Mouse (Mus musculus): Measurements from ENCODE around the gene Mettl6.
"Not testable (repeated sequence)": the region's sequence is repeated elsewhere in the genome, so short reads cannot be mapped to it uniquely, and the experiment has no call there.

The Mettl6 gene

DNA sequence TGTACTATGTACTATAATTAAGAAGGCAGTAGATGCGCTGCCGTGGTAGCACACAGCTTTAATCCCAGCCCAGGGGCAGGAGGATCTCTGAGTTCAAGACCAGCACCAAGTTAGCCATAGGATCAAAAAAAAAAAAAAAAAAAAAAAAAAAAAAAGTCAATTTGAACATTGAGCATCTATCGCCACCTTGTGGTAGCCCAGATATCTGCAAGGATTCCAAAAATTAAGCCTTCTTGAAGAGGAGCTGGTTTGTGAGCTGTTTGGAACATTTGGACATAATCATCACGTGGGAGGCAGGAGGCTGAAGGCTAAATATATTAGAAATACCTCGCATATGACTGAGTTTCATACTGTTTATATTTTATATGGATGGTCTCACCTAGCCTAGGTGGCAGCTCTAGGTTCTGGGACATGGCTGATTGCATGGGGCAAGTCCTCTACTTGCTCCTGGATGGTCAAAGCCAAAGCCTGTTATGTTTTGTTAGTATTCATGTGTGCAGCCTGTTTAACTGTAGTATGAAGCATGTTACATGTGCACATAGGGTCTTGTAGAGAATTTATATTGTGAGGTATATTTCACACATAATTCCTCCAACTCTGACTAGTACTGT is 22.3 kb downstream of the Mettl6 start:
- peak; percentile 61 to 74 for DNase-seq

DNA sequence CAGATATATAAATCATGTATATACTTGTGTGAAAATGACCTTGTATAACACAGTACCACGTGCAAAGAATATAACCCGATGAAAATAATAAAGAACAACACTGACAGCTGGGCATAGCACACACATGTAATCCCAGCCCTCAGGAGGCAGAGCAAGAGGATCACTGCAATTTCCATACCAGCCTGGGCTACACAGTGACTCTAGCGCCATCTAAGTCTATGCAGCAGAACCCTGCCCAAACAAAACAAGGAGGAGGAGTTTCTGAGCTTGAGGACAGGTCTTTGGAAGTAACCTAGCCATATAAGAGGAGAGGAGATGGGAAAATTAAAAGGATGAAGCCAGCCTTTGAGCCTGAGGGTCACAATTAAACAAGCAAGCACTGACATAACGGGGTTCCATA is 25.1 kb downstream of the Mettl6 start:
- no peak for DNase-seq

DNA sequence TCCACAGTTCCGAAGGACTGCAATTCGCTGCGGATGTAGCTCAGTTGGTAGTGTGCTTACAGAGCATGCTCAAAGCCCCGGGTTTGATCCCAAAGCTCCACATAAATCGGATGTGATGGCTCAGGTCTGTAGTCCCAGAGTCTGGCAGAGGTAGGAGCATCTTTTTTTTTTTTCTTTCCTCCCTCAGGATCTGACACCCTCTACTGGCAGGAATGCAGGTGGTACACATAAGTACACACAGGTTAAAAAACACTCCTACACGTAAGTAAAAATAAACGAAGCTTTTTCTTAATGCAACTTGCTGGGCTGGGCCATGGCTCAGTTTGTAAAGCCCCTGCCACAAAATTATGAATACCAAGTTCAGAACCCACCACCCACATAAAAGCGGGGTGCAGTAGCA is 30.7 kb downstream of the Mettl6 start:
- no peak for DNase-seq

DNA sequence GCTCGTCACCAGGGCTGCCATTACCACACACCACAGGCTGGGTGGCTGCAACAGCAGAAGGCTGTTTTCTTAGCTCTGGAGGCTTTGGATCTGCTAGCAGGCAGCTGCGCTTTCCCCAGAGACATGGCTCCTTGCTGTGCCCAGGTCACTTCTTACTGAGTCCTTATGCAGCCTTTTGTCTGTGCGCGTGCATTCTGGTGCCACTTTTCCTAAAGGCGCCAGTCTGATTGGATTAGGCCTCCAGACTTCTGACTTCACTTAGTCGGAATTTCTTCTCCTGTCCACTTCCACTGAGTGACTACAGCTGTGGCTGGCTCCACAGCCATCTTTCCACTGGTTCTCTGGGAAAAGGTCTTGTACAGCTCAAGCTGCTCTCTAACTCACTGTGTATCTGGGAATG is 32.0 kb downstream of the Mettl6 start:
- no peak for DNase-seq

DNA sequence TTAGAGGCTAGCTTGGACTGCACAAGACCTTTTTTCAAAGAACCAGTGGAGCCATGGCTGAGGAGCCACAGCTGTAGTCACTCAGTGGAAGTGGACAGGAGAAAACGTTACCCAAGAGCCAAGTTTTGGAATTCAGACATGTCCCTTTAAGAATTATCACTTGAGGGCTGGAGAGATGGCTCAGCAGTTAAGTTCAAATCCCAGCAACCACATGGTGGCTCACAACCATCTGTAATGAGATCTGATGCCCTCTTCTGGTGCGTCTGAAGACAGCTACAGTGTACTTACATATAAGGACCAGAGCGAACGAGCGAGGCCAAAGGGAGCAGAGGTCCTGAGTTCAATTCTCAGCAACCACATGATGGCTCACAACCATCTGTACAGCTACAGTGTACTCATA is 32.6 kb downstream of the Mettl6 start:
- DNase-seq = not testable (repeated sequence)

DNA sequence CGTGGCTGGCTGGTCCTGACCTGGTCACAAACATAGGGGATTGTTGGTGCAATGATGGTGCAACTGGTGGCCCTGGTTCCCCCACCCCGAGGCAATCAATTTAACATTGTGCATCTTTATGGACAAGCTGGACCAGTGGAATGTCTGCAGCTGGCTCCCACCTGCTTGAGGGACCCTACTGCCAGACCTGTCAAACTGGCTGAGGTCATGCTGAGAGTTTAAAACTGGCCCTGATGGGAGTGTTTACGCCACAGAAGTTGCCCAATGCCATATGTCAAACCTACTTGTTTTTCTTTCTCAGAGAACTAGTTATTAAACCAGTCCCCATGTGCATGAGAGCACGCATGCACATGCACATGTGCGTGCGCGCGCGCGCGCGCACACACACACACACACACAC is 36.8 kb downstream of the Mettl6 start:
- no peak for DNase-seq

DNA sequence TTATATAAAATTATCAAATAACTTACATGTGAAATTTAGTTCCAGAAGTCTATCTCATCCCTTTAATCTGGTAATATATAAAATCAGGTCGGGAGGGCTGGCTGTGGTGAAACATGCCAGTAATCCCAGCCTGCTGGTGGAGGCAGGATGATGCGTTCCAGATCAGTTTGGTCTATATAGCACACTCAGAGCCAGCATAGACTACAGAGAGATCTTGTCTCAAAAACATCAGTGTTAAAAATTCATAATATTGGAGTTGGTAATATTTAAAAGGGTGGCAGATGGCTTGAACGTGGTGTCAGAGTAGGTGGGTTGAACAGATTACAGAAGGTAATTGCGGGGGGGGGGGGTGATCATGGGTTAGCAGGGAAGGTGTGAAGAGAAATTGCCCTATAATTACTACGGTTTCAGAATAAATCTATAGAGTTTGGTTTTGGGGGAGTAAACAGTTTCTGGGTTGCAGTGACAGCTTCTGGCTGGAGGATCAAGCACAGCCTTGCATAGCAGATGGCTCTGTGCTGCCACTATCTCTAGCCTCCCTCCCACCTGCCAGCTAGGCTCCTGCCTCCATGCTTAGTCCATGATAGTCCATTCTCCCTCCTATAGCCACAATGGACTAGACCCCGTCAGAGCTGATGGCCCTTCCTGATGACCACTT is 38.6 kb downstream of the Mettl6 start:
- no peak for DNase-seq

DNA sequence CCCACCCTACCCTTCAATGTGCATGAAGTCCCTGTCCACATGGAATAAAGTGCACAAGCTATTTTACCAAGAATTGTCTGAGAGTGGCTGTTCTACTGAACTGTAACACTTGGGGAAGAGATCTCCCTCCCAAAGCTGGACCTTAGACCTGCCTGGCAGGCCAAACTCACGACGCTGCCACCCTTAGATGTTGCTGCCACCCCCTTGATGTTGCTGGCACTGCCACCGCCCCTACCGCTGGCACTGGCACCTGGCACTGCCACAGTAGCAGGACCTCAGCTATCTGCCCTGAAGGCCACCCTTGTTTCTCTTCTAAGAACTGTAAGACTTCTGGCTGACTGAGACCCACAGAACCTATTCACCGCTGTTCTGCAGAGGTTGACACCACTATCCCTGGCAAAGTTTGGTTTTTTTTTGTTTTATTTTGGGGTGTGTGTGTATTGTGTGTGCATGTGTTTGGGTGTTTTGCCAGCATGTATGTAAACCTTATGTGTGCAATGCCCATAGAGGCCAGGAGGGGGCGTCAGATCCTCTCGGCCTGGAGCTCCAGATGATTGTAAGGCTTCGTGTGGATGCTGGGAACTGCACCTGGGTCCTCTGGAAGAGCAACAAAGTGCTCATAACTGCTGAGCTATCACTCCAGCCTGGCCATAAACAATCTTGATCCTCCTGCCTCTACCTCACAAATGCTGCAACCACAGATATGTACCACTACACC is 39.8 kb downstream of the Mettl6 start:
- no peak for DNase-seq

DNA sequence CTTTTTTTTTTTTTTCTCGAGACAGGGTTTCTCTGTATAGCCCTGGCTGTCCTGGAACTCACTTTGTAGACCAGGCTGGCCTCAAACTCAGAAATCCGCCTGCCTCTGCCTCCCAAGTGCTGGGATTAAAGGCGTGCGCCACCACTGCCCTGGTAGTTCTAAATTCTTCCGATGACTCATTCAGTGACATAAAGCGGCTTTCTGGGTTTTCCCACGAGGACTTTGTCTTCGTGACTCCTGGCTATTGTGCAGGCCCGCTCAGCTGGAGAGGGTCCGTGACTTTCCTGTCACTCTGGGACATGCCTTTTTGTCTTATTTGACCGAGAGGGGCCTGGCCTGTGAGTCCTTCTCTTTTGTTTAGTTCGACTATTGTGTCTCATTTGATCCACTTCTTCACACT is 40.9 kb downstream of the Mettl6 start:
- not testable (repeated sequence) for DNase-seq

DNA sequence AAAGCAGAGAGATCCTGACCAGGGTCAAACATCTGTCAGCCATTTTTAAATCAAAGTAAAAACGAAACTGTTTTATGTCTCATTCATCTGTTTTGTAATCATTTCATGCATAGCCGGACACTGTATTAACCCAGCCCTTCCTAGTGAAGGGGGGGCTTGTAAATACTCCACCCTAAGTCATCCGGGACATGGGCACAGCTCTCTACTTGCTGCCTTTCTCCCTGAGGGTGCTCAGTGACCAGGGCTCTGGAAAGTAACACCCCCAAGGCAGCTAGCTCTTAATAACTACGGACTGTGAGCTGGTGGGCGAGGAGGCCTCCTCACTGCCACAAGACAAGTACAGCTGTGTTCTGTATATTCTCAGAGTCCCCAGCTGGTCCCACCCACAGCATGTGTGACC is 45.8 kb downstream of the Mettl6 start:
- no peak for DNase-seq

DNA sequence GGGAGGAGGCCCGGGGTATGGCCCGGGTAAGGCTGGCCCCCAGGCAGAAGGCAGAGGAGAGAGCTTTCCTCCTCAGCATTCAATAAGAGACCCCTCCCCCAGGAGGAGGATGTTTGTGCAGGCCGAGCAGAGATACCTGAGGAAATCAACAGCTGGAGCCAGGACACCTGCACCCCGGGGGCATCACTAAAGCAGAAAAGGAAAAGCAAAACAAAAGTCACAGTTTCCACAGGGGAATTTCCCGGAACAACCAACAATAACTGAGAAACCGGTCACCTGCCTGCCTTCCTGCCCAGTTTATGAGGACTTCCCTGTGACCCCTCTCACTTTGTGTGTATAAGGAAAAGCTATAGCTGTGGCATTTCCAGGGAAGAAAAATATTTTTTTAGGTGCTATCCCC is 51.2 kb downstream of the Mettl6 start:
- no peak for DNase-seq

DNA sequence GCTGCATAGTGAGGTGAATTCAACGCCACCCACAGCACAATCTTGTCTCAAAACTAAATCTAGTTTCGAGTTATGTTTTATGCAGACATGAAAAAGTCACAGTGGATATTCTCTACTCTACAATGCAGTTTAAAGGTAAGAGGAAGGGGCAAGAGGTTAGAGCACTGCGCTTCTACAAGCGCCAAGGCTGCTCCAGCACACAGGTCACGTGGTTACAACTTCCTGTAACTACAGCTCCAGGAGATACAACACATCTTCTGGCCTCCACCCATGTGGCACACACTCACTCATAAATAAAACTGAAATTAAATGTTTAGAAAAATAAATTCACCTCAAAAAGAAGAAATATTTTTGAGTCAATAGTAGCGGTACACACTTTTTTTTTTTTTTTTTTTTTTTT is 54.1 kb downstream of the Mettl6 start:
- DNase-seq = no peak

DNA sequence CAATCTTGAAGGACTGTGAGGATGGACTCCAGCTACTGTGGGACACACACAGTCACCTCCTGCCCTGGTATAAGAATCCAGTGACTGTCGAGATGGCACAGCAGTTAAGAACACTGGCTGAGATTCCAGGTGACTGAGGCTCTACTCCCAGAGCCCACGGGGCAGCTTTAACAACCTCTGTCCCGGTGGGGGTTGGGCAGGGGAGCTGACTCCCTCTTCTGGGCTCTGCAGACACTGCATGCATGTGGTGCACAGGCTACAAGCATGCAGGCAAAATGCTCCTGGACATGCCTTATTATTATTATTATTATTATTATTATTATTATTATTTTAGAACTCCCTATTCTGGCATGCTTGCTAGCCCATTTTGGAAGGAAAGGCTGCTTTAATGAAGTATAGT is 54.6 kb downstream of the Mettl6 start:
- DNase-seq = no peak

DNA sequence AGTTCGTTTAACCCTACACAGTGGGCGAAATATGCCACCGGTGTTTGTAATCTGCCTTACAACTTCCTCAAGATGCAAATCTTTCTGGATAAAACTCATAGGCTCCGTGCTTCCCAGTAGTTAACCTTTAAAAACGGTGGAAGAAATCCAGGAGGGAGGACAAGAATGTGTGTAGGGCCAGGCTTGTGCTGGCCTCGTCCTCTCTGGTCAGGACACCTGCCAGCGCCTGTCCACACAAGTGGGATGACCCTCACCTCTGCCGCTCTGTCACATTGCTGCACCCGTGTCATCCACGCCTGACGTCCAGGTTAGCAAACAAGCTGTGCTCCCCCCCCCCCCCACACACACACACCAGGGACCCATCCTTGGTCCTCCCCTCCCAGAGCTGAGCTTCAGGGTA is 55.6 kb downstream of the Mettl6 start:
- no peak for DNase-seq

DNA sequence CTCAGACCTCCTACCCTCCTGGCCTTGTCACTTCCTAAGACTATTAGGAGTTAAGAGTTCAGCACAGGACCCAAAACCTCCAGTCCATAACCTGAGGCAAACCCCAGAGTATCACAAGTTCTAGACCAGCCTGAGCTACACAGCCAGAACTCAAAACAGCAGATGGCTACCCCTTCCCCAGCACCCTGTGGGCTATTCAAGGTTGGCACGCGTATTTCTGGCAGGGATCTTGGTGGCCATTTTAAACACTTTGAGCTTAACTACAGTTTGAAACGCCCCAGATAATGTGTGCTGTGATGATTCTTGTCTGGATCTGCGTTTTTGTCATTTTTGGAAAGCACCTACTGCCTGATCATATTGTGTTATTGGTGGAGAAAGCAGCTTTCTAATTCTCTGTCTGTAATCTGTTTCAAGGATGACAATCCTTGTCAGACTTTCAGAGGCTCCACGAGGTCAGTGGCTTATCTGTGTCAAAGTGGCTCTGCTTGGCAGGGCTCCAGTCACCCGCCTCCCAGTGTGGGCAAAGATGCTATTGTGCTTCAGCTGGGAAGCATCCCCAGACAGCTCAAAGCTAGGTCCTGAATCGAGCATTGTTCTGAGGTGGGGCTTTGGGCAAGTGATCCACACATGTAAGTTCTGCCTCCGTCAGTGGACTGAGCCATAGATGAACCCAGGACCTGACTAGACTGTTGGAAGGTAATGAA is 56.9 kb downstream of the Mettl6 start:
- DNase-seq = peak; percentile 68 to 72

DNA sequence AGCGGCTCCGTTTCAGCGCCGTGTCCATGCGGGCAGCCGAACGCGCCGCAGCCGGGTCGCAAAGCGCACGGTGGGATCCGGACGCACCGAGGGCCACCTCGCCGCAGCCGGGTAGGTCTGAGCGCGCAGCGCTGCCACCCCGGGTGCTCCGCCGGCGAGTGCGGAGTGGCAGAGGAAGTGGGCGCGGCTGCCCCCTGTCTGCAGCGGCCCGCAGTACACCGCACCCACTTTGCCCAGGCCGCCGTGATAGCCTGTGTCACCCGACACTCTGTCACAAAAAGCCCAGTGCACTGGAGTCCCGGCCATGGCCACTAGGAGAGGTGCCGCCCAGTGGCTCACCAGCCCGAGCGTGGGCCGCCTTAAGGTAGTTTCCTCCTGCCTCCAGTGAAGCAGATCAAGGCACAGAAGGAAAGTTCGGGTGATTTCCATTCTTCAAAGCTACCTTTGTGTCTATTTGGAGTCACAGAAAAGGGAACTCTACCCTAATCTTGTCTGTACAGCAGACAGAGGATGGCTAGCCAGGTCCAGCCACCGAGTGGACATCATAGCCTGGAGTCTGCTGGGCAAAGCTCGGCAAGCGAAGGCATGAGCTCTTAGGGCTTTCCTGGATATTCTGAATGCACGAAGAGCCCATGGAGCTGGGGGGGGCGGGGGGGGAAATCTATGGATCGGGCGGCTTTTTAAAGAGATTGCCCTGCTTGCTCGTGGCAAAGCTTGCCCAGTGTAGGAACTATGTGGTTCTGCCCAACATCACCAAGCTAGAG is 58.7 kb downstream of the Mettl6 start, which contains the start of gene Sh3bp5:
Sh3bp5 (minus strand) TSS at position 149 of the 764 bp plus-strand sequence.
- DNase-seq = peak; percentile 95 to 100

DNA sequence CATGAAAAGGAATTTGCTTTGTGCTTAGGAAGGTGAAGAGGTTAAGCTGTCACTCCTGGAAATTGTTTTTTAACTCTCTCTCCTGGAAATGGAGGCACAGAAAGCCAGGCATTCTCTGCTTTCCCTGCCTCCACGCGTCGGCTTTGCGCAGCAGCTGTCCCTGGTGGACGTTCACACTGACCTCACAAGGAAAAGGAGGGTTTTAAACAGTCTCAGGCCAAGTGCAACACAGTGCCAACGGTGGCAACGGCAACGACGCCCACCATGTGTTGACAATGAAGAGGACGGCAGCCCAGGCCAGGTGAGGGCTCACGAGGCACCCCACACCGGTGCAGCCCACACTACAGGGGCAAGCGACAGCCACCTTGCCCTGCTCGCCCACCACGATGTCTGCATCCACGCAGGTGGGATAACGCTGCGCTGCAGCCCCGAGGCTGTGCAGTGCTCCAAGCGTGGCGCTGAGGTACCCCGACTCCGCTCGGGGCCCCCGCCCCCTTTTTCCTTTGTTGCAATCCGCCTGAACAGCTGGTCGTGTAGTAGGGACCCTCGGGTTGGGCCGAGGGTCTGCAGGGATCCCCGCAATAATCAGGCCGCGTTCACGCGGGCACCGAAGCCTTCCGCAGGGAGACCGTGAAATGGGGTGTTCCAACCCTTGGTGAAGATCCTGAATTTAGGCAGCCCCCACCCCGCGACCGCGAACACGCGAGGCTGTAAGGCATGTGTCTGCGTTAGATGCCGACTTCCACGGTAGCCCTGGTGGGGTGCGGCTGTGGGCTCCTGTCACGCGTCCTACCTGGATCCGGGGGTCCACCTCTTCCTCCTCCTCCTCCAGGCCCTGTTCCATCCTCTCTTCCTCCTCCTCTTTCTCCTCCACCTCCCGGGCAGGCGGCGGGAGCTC is 59.6 kb downstream of the Mettl6 start:
- peak; percentile 55 to 59 for DNase-seq

DNA sequence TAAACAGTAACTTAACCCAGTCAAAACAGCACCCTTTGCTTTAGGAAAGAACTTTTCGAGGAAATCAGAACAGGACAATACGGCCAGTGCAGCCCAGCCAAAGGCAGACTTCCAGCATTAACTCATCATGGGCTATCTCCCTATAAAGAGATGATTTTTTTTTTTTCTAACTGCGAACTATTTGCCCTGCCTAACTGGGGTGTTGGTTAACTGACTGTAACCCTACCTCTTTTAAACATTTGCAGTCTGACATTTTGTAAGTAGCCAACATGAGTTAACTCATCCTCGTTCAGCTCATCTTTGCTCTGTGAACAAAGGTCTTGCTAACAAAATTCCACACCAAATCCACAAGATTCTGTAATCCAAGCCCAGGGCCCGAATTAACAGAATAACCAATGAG is 60.4 kb downstream of the Mettl6 start:
- no peak for DNase-seq

DNA sequence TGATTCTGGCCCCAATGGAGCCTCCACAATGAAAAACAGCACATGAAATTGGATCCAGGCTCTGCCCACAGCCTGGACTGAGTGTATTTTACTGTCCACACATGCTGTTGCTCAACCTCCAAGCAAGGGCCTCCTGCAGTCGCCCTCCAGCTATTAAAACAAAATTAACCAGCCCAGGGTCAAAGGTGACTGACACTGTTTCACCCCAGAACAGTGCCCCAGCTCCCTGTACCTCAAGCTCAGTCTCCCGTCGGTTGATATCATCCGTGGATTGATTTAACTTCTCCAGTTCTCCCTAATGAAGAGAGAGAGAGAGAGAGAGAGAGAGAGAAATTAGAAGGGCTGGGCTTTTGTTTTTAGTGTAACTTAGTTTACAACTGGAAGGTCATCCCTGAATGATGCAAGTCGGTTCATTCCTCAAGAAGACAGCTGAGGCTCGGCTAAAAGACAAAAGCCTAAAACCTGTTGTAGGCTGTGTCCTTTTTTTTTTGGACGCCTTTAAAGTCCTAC is 60.9 kb downstream of the Mettl6 start:
- DNase-seq = no peak

DNA sequence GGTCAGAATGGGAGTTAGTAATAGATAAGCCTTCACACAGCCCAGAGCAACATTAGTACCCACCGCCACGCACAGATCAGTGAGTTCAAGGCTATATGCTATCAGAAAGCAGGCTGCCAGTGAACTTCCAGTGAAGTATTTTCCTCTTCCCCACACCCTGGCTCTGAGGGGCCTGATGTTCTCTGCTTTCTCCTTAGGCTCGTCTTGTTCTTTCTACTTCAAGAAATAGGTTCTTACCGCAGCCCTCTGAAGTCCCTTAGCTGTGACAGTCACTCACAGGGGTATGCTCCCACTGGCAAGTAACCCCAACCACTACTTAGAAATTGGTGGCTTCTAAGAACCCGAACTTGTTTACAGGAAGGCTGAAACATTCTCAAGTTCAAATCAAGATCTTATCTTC is 61.7 kb downstream of the Mettl6 start:
- DNase-seq = no peak

DNA sequence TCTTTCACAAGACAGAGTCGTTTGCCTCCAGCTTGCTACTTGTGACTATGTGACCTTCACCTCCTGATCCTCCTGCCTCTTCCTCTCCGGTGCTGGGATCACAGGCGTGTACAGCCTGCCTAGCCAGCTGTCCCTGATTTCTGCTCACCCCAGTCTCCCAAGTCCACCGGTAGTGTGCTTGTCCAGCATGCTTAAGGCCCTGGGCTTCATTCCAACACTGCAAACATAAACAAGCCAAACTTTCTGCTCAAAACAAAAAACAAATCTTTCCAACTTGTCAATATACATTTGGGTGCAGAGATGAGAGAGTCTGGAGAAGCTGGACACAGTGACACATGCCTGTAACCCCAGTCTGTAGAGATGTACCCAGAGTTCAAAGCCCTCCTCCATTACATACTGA is 62.4 kb downstream of the Mettl6 start:
- DNase-seq = peak; percentile 39 to 44

Measured in cerebellum, adult 18-20 months (tissue).